Mouse (Mus musculus) heart, adult 2 months (tissue): ENCODE data around the gene 4930595D18Rik. TPM values are rescaled to one million over a fixed set of nuclear protein-coding genes. Genes with fewer than 3 reads are reported as not detected.

Experiments used
- DNase-seq, 2 experiments: peaks; one replicate each; pipeline ENCODE4 v3.0.0; 2021
- H3K27ac ChIP-seq: fragments of 200-600 bp; 2 replicates; pipeline ENCODE4 v1.8.1; 2022
- H3K27me3 ChIP-seq: fragments of 200-500 bp; 2 replicates; pipeline ENCODE4 v1.6.1; 2012; ENCODE audit warnings: mild to moderate bottlenecking, low read length, inconsistent platforms, mixed read lengths; ENCODE audit not compliant: control insufficient read depth, insufficient read depth
- H3K36me3 ChIP-seq: fragments of 200-500 bp; 2 replicates; pipeline ENCODE4 v1.6.1; 2012; ENCODE audit warnings: low read length, inconsistent platforms; ENCODE audit not compliant: control insufficient read depth, insufficient read depth
- H3K4me1 ChIP-seq: fragments of 200-500 bp; 2 replicates; pipeline ENCODE4 v1.6.1; 2011; ENCODE audit warnings: low read length; ENCODE audit not compliant: control insufficient read depth, insufficient read depth
- H3K4me3 ChIP-seq: fragments of 200-600 bp; 2 replicates; pipeline ENCODE4 v1.8.1; 2022
- H3K79me2 ChIP-seq: fragments of 200-500 bp; replicated peaks from 2 replicates; pipeline ENCODE4 v1.6.1; 2012; ENCODE audit warnings: mild to moderate bottlenecking, inconsistent platforms, low read length, moderate library complexity, mixed read lengths; ENCODE audit not compliant: control insufficient read depth, insufficient read depth
- H3K9ac ChIP-seq: fragments of 200-500 bp; 2 replicates; pipeline ENCODE4 v1.6.1; 2012; ENCODE audit warnings: low read depth, mild to moderate bottlenecking, control low read depth, inconsistent platforms, low read length, mixed read lengths
- CTCF ChIP-seq: fragments of 200-600 bp; IDR thresholded peaks from 2 replicates; pipeline ENCODE4 v1.8.1; 2022; ENCODE audit warnings: antibody characterized with exemption, mild to moderate bottlenecking, moderate library complexity
- EP300 ChIP-seq: fragments of 200-500 bp; IDR thresholded peaks from 2 replicates; pipeline ENCODE4 v1.6.1; 2011; ENCODE audit warnings: low read depth, low read length, control low read depth; ENCODE audit not compliant: insufficient read depth
- POLR2A ChIP-seq: fragments of 200-500 bp; IDR thresholded peaks from 2 replicates; pipeline ENCODE4 v1.6.1; 2011; ENCODE audit warnings: mild to moderate bottlenecking, low read depth, low read length, control low read depth; ENCODE audit not compliant: insufficient read depth
- WGBS: fragments of 180-500 bp; shearing (Covaris S2); methylation state at CpG from one replicate; pipeline ENCODE4 v1.1.7; 2018; 5-methylcytosine and 5-hydroxymethylcytosine counted together
- intact Hi-C: fragments of 180-260 bp; cut with DNase I; formaldehyde crosslinking; loops from one replicate; pipeline ENCODE4 v1.15.1; 2025
- polyA plus RNA-seq: library from polyadenylated mRNA; depleted of rRNA; stranded (reverse); fragments of >200 nt; gene quantifications from 2 replicates; pipeline ENCODE4 v1.2.3, GENCODE M21; 2012; rRNA removed
- total RNA-seq, 2 experiments: library from RNA; stranded (reverse); gene quantifications; 2 replicates each; pipeline ENCODE4 v1.2.3; 2021

The 4930595D18Rik gene
- total and polyA plus RNA-seq, 3 experiments = not detected

DNA sequence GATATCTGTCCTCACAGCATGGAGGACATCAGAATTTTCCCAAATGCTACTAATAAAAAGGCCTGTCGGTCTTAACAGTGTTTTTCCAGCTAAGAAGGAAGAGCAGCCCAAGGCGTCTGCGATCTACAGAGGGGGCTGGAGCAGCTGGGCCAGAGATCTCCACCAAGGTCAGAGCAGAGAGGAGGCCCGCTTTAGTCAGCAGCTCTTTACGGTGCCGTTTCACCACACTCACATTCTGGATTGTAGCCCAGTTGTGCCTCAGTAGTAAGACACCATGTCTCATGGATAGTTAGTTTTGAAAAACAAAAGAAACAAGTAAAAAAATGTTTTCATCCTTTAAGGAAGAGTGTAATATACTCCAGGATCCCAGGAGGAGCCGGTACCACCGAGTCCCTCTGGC lies 73.1 kb downstream of the 4930595D18Rik start:
- no peaks in the 10 kb centered on the region for H3K79me2 ChIP-seq
- intact Hi-C loops = no loop called here
- no peak overlapping the region for H3K27ac ChIP-seq
- 81% methylated on average over 8 of the region's 8 CpGs for WGBS
- H3K27me3 ChIP-seq = no peaks in the 10 kb centered on the region
- H3K4me3 ChIP-seq = no peak overlapping the region
- H3K36me3 ChIP-seq = no peaks in the 10 kb centered on the region
- DNase-seq = no peak
- no peak overlapping the region for H3K9ac ChIP-seq
- TF ChIP-seq POLR2A (no peak), EP300 (no peak), CTCF (no peak)
- H3K4me1 ChIP-seq = no peaks in the 10 kb centered on the region

Other genes with a start within 250 kb of the 4930595D18Rik start
- 10 to 100 TPM; 59.3 to 84.2 TPM for gene Ankrd9, start 205.5 kb downstream of the 4930595D18Rik start, total RNA-seq
- 80.5 and 93.2 TPM in 2 replicates for gene Ankrd9, start 205.5 kb downstream of the 4930595D18Rik start, polyA plus RNA-seq
- gene Rcor1, start 145.1 kb downstream of the 4930595D18Rik start, total RNA-seq = 10 to 100 TPM; 13.9 to 14.8 TPM
- 5.9 and 9.9 TPM in 2 replicates for gene Rcor1, start 145.1 kb downstream of the 4930595D18Rik start, polyA plus RNA-seq
- gene Traf3, start 18.1 kb downstream of the 4930595D18Rik start, total RNA-seq = 10 to 100 TPM; 12.4 to 13.9 TPM
- 11.8 and 14.2 TPM in 2 replicates for gene Traf3, start 18.1 kb downstream of the 4930595D18Rik start, polyA plus RNA-seq
- gene Amn, start 86.6 kb upstream of the 4930595D18Rik start, total RNA-seq = not detected
- not detected in 2 replicates for gene Amn, start 86.6 kb upstream of the 4930595D18Rik start, polyA plus RNA-seq
- gene Cdc42bpb, start 193.2 kb upstream of the 4930595D18Rik start, total RNA-seq = 10 to 100 TPM; 55.3 to 58.5 TPM
- 105 and 106 TPM in 2 replicates for gene Cdc42bpb, start 193.2 kb upstream of the 4930595D18Rik start, polyA plus RNA-seq
- gene Lbhd2, start 222.3 kb upstream of the 4930595D18Rik start, total RNA-seq = not detected
- gene Lbhd2, start 222.3 kb upstream of the 4930595D18Rik start, polyA plus RNA-seq = not detected in 2 replicates
- gene Exoc3l4, start 232.5 kb upstream of the 4930595D18Rik start, total RNA-seq = 1 to 10 TPM; 2.5 to 2.7 TPM
- gene Exoc3l4, start 232.5 kb upstream of the 4930595D18Rik start, polyA plus RNA-seq = 9.2 and 10.9 TPM in 2 replicates